Mouse (Mus musculus): Measurements from ENCODE around the gene Plxna3. TPM values are rescaled to one million over a fixed set of nuclear protein-coding genes. Genes with fewer than 3 reads are reported as not detected.

Gene Plxna3
- polyA plus RNA-seq (2012) = 4.6 and 6.7 TPM in 2 replicates

DNA sequence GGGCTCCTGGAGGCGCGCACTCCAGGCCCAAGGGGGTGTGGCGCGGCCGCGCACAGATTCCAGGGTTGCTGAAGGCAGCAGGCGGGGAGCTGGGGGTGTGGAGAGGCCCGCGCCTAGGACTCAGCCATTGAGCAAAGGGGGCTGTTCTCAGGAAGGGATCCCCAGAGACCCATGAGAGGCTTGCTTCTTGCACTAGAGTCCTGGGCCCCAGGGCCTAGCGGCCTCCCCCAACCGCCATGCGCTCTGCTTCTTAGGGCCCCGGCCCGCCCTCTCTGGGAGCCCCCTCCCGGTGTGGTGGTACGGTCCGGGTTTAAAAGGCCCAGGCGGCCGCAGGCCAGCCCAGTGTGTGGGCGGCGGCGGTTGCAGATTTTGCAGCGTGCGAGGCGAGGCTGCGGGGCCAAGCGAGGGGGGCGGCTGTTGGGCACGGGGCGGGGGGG is at the start of gene Plxna3:
Plxna3 (plus strand) TSS at position 342 of the 437 bp plus-strand sequence.

DNA sequence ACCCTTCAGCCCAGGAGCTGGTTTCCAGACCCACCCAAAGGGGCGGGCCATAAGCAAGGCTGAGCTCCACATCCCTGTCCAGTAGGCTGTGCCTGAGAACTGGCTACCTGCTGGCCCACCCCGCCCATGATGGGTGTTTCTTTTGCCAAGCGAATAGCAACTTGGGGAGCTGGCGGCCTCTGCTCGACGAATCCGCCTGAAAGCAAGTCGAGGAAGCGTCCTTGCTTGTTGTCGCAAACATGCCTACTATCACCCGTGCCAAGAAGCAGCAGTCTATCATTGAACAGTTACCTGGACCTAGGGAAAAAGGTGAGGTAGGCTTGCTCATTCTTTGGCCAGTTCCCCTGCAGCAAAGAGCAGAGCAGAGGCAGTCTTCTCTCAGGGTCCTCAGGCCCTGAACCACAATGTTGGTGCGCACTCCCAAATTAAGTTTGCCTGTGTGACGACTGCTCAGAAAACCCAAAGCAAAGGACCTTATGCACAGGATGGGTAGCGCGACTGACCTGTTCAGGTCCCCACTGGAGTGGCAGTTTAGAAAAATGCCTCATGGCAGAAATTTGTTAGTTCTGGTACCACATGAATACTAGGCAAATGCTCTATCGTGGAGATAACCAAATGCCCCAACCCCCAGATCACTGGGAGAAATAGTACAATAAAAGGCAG is 47.0 kb upstream of the Plxna3 start, which contains the start of the genes Taz and Dnase1l1:
Taz (plus strand) TSS at position 181 of the 663 bp plus-strand sequence.
Dnase1l1 (minus strand) TSS at position 606 of the 663 bp plus-strand sequence.

DNA sequence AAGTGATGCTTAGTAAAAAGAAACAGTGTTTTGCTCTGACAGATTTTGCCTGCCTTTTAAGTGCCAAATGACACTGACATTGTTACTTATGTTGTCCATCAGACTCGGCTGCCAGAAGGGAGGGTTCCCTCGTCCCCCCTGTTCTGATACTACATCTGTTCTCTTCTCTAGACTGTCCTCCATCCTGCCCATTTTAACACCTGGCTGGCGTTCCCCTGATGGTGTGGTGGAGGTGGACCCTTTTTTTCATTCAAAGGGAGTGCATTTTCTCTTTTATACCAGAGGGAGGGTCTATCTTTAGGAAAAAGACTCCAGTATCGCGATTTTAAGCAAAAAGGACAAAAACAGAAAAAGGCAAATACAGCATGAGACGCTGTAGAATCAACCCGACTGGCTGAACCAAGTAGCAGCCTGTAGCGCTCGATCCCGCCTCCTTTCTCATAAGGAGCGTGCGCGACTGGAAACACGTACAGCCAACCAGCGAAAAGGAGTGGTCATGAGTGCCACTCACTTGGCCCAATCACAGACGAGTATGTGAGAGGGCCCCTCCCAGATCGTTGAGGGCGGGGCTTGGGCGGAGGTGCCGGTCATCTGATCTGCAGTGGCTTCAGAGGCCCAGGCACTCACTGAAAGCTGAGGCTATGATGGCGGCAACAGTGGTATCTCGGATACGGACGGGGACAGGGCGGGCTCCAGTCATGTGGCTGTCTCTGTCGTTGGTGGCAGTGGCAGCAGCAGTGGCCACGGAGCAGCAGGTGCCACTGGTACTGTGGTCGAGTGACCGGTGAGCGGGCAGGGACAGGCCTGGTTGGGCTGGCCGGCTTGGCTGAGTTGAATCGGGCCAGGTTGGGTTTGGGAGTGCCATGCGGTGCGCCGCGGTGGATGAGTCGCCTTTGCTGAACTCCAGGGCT is 32.1 kb upstream of the Plxna3 start, which contains the start of gene Atp6ap1:
Atp6ap1 (plus strand) TSS at position 560 of the 911 bp plus-strand sequence.

DNA sequence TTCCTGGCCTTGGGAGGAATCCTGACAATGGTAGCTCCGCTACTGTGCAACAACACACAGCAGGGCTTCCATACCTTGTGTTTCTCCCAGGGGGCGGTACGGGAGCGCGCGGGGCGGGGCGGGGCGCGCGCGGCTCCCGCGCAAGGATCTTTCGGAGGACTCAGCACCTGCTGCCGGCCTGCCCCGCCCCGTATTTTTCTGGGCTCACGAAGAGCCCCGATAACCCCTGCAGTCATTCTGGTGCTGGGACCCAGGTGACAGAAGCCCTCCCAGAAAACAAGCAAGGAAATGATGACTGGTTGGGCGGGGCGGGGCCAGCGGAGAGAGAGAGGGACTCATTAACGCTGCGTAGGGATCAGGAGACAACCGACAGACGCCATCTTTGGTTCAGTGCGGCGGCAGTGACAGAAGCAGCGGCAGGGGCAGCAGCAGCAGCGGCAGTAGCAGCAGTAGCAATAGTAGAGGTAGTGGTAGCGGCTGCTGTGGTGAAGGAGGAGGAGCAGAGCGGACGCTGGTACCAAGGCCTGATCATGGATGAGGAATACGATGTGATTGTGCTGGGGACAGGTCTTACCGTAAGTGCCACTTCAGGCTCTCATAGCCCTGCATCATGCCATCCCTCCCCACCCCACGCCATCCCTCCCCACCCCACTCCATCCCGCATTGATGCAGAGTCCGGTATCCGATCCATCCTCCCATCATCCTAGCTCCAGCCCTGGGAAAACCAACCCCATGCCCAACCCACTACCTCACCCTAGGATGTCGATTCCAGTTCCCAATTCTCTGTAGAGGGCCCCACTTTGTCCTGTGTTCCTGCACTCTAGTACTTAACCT is 23.8 kb upstream of the Plxna3 start, which contains the start of gene Gdi1:
Gdi1 (plus strand) TSS at position 132 of the 834 bp plus-strand sequence.

DNA sequence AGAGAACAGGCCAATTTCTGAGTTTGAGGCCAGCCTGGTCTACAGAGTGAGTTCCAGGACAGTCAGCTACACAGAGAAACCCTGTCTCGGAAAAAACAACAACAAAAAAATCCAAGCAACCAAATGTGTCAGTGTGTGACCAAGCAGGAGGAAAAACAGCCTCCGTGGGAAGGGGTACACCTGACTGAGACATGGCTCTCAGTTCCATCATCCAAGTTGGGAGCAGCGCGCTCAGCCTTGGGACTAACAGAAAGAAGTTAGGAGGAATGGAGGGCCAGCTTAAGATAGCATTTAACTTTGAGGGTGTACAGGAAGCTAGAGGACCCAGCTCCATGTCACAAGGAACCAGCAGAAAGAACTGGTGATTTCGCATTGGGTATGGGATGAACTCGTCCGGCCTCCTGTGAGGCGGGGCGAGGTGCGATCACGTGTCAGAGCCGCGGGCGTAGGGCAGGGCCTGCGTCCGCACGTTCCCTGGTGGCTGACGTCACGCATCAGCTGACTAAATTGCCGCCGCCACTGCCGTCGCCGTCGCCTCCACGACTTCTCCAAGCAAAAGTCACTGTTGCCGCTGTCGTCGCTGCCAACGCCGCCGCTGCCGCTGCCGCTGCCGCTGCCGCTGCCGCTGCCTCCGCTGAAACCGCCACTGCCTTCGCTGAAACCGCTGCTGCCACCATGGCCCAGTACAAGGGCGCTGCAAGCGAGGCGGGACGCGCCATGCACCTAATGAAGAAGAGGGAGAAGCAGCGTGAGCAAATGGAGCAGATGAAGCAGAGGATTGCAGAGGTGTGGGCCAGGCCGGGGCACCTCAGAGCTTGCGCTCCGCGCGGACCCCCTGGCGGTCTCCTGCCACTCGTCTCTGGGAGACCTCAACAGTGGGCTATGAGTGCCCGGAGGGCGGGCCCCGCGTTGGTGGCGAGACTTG is 16.1 kb upstream of the Plxna3 start, which contains the start of gene Fam50a:
Fam50a (plus strand) TSS at position 494 of the 925 bp plus-strand sequence.

DNA sequence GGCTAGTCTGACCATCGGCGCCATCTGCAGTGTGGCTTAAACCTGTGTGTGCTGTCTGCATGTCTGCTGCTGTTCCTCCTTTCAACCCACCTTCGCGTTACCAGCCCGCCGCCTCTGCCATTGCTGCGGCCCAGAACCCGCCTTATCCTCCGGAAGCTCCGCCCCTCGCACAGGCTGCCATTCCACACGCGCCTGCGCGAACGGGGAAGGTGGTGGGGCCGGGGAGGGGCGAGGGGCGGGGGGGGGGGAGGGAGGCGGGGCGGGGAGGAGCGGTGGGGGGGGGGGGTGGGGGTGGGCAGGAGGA is 24.6 kb downstream of the Plxna3 start, which contains the start of gene Lage3:
Lage3 (minus strand) TSS at position 152 of the 304 bp plus-strand sequence.

DNA sequence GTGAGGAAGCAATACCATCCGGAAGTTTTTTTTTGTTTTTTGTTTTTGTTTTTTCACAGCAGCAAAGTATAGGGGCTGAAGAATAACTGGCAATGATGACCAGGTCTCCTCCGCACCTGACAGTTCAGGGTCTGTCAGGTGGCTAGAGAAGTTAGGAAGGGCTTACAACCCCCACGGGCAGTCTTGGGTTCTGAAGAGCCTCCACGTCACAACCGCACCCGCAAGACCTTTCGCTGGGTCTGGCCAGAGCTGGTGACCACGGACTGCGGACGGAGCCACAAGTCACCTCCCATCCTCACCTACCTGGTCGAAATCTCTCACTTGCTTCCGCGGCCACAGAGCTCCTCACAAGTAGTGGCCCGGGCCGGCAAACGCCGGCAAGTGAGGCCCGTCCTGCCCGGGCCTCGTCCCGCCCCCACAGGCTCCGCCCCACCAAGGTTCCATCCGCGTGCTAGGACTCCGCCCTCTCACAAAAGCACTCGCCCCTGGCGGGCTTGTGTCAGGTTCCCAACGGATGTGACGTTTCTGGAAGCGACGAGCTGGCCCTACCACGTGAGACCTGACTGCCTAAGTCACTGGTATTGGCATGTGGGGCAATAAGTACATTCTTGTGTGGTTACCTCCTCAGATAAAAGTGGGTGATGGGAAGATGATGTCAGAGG is 44.2 kb downstream of the Plxna3 start, which contains the start of the genes Ubl4a and Slc10a3:
Ubl4a (minus strand) TSS at position 331 of the 662 bp plus-strand sequence.
Slc10a3 (minus strand) TSS at position 462 of the 662 bp plus-strand sequence.

DNA sequence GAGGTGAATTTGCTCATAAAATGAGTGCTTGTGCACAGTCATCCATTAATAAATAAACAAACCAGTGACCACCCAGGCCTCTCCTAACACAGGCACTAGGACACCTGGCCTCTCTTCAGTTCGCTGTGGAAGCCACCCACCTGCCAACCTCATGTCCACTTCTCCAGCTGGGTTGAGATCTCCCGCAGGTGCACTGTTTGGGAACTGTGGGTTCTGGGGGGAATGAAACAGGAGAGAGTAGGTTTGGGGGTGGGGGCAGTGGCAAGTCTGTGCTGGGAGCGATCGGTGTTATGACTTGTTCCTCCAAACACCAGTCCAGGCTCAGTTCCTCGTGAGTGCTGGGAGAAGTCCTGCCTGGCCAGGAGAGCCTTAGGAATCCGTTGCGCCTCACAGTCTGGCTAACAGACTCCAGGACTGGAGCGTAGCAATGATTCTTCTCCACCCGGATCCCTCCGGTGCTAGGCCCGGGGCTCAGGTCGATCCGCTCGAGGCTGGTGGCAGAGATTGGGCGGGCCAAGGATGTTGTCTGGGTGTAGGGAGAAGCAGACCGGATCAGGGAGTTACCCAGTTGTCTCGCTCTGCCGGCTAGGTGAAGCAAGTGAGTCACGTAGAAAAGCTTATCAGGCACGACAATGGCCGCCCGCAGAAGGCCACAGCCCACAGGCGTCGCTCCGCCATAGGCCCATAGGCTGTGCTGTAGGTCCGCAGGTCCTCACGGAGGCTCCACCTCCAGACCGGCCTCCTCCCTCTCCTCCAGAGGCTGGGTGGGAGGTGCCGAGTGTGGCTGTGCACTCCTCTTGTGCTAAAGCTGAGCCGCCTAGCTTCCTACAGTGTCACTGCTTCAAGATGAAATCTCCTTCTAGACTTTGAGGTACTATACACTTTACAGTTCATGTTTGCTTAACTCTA is 63.9 kb downstream of the Plxna3 start, which contains the start of the genes Fam3a and Ikbkg:
Fam3a (minus strand) TSS at position 738 of the 909 bp plus-strand sequence.
Ikbkg (plus strand) TSS at position 756 of the 909 bp plus-strand sequence.

Other genes starting within 250 kb of the Plxna3 start
- gene Opn1mw, start 201.6 kb upstream of the Plxna3 start, polyA plus RNA-seq (2012) = not detected in 2 replicates
- gene Mecp2, start 193.7 kb upstream of the Plxna3 start, polyA plus RNA-seq (2012) = 33.5 and 42.0 TPM in 2 replicates
- not detected in 2 replicates for gene Tex28, start 161.2 kb upstream of the Plxna3 start, polyA plus RNA-seq (2012)
- gene Tktl1, start 151.8 kb upstream of the Plxna3 start, polyA plus RNA-seq (2012) = not detected in 2 replicates
- gene Flna, start 79.2 kb upstream of the Plxna3 start, polyA plus RNA-seq (2012) = 125 and 148 TPM in 2 replicates
- 42.2 TPM in 2 replicates for gene Emd, start 74.4 kb upstream of the Plxna3 start, polyA plus RNA-seq (2012)
- gene Rpl10, start 58.3 kb upstream of the Plxna3 start, polyA plus RNA-seq (2012) = 1,371 and 1,458 TPM in 2 replicates
- gene Taz, start 47.2 kb upstream of the Plxna3 start, polyA plus RNA-seq (2012) = 34.8 and 36.9 TPM in 2 replicates
- 0.47 and 1.2 TPM in 2 replicates for gene Dnase1l1, start 46.7 kb upstream of the Plxna3 start, polyA plus RNA-seq (2012)
- 15.5 and 20.0 TPM in 2 replicates for gene Atp6ap1, start 32.0 kb upstream of the Plxna3 start, polyA plus RNA-seq (2012)
- 35.5 and 48.6 TPM in 2 replicates for gene Gdi1, start 24.1 kb upstream of the Plxna3 start, polyA plus RNA-seq (2012)
- 34.9 and 43.8 TPM in 2 replicates for gene Fam50a, start 16.0 kb upstream of the Plxna3 start, polyA plus RNA-seq (2012)
- gene Lage3, start 24.6 kb downstream of the Plxna3 start, polyA plus RNA-seq (2012) = 5.9 and 6.9 TPM in 2 replicates
- gene Ubl4a, start 44.2 kb downstream of the Plxna3 start, polyA plus RNA-seq (2012) = 31.2 and 32.6 TPM in 2 replicates
- gene Slc10a3, start 44.3 kb downstream of the Plxna3 start, polyA plus RNA-seq (2012) = 4.5 and 5.4 TPM in 2 replicates
- gene Fam3a, start 64.2 kb downstream of the Plxna3 start, polyA plus RNA-seq (2012) = 6.1 and 7.7 TPM in 2 replicates
- 9.2 and 10.3 TPM in 2 replicates for gene Ikbkg, start 64.2 kb downstream of the Plxna3 start, polyA plus RNA-seq (2012)
- 19.5 and 27.3 TPM in 2 replicates for gene G6pdx, start 100.1 kb downstream of the Plxna3 start, polyA plus RNA-seq (2012)
- not detected in 2 replicates for gene Gm6880, start 152.3 kb downstream of the Plxna3 start, polyA plus RNA-seq (2012)
- not detected in 2 replicates for gene Olfr1326-ps1, start 245.8 kb downstream of the Plxna3 start, polyA plus RNA-seq (2012)

Data from megakaryocyte-erythroid progenitor cell, adult 5 weeks (primary cell).